Mouse (Mus musculus) kidney, adult 2 months (tissue): ENCODE data around the gene Nt5dc1.

ENCODE experiments used
- CTCF ChIP-seq: fragments of 200-500 bp; conservative IDR thresholded peaks from 2 replicates; pipeline ENCODE4 v1.5.1; 2011; ENCODE audit warnings: low read depth, mild to moderate bottlenecking, control low read depth, low read length, moderate library complexity, mixed read lengths; ENCODE audit not compliant: insufficient read depth, insufficient read length
- POLR2A ChIP-seq: fragments of 200-500 bp; IDR thresholded peaks from one replicate; pipeline ENCODE4 v1.6.1; 2011; ENCODE audit warnings: low read depth, low read length, control low read depth

DNA sequence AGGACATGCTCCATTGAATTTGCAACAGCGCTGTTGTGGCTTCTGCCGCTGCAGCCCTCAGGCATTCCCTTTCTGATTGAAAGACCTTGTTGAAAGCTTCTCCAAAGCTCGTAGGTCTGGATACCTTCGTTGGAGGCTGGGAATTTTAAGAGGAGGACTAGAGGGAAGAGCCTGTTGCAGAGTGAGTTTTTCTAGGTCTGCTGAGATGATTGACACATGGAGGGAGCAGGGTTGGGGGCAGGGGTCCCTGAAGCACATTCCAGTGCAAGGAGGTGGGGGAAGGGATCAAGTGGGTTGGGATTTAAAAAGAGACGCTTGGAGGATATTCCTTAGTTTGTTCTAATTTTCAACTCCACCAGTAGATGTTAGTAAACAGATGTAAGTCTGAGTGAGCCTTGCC lies 118.0 kb downstream of the Nt5dc1 start:
- TF ChIP-seq CTCF, result no peak
- TF ChIP-seq POLR2A, result no peak
